Mouse (Mus musculus) cerebellum, adult 11 months (tissue): Measurements from ENCODE around the gene Tst.

Experiments
- DNase-seq: peaks from one replicate; pipeline ENCODE4 v3.0.0; 2022

Gene Tst

GRCm38 (mm10) chr15:78405517-78406211 is at the start of gene Tst:
TSS of gene Tst (minus strand) at chr15:78405907.
- DNase-seq: peak; percentile 82

GRCm38 (mm10) chr15:78455168-78455567 is 49.5 kb upstream of the Tst start:
- DNase-seq: no peak

GRCm38 (mm10) chr15:78452929-78453328 is 47.2 kb upstream of the Tst start:
- no peak for DNase-seq

- DNase-seq: no peak
Observed at GRCm38 (mm10) chr15:78451201-78451600, 45.5 kb upstream of the Tst start.

GRCm38 (mm10) chr15:78450419-78450768 is 44.7 kb upstream of the Tst start:
- DNase-seq: no peak

GRCm38 (mm10) chr15:78449694-78450418 is 44.1 kb upstream of the Tst start:
- DNase-seq: no peak

- no peak for DNase-seq
Observed at GRCm38 (mm10) chr15:78449131-78449530, 43.4 kb upstream of the Tst start.

- DNase-seq: peak; percentile 92
Observed at GRCm38 (mm10) chr15:78447746-78448535, 42.2 kb upstream of the Tst start.

GRCm38 (mm10) chr15:78447121-78447520 is 41.4 kb upstream of the Tst start:
- no peak for DNase-seq

GRCm38 (mm10) chr15:78443857-78444256 is 38.1 kb upstream of the Tst start:
- DNase-seq: no peak

- no peak for DNase-seq
Observed at GRCm38 (mm10) chr15:78442231-78442630, 36.5 kb upstream of the Tst start.

- DNase-seq: no peak
Observed at GRCm38 (mm10) chr15:78438973-78439372, 33.3 kb upstream of the Tst start.

- peak; percentile 26 for DNase-seq
Observed at GRCm38 (mm10) chr15:78438505-78438904, 32.8 kb upstream of the Tst start.

- peak; percentile 35 for DNase-seq
Observed at GRCm38 (mm10) chr15:78438018-78438394, 32.3 kb upstream of the Tst start.

- peak; percentile 58 for DNase-seq
Observed at GRCm38 (mm10) chr15:78437237-78438017, 31.7 kb upstream of the Tst start.

- DNase-seq: peak; percentile 92
Observed at GRCm38 (mm10) chr15:78436380-78437192, 30.9 kb upstream of the Tst start.

GRCm38 (mm10) chr15:78435681-78436080 is 30.0 kb upstream of the Tst start:
- peak; percentile 33 for DNase-seq

GRCm38 (mm10) chr15:78434896-78435520 is 29.3 kb upstream of the Tst start:
- DNase-seq: no peak

GRCm38 (mm10) chr15:78431541-78432121 is 25.9 kb upstream of the Tst start:
- DNase-seq: no peak

- no peak for DNase-seq
Observed at GRCm38 (mm10) chr15:78430874-78431273, 25.2 kb upstream of the Tst start.
